Mouse (Mus musculus) lung, postnatal 0 days (tissue): ENCODE results near the gene Carnmt1. TPM values are rescaled to one million over a fixed set of nuclear protein-coding genes. Genes with fewer than 3 reads are reported as not detected.

Experiments used
- ATAC-seq: fragments of 200-750 bp; cut with Nextera tagmentation; 2 replicates; pipeline ENCODE4 v1.8.0; 2017; ENCODE audit warnings: moderate library complexity
- DNase-seq: peaks from one replicate; pipeline ENCODE4 v3.0.0-alpha.2; 2016; ENCODE audit warnings: low spot score
- H3K27ac ChIP-seq: fragments of 300-500 bp; sonication (generic); 2 replicates; pipeline ENCODE4 v1.5.1; 2014; ENCODE audit warnings: antibody characterized with exemption, mild to moderate bottlenecking, low read length, mixed read lengths
- H3K27me3 ChIP-seq: fragments of 300-500 bp; sonication (generic); replicated peaks from 2 replicates; pipeline ENCODE4 v1.6.1; 2014; ENCODE audit warnings: low read length, mixed read lengths; ENCODE audit not compliant: insufficient read depth
- H3K36me3 ChIP-seq: fragments of 300-500 bp; sonication (generic); 2 replicates; pipeline ENCODE4 v1.6.1; 2014; ENCODE audit warnings: low read length, mixed read lengths; ENCODE audit not compliant: insufficient read depth
- H3K4me1 ChIP-seq: fragments of 300-500 bp; sonication (generic); 2 replicates; pipeline ENCODE4 v1.6.1; 2014; ENCODE audit warnings: antibody characterized with exemption, low read depth, low read length, mixed read lengths; ENCODE audit not compliant: insufficient read depth
- H3K4me2 ChIP-seq: fragments of 300-500 bp; sonication (generic); replicated peaks from 2 replicates; pipeline ENCODE4 v1.6.1; 2014; ENCODE audit warnings: low read depth, mild to moderate bottlenecking, low read length, moderate library complexity, mixed read lengths
- H3K4me3 ChIP-seq: fragments of 300-500 bp; sonication (generic); 2 replicates; pipeline ENCODE4 v1.5.1; 2014; ENCODE audit warnings: low read depth, low read length
- H3K9ac ChIP-seq: fragments of 300-500 bp; sonication (generic); replicated peaks from 2 replicates; pipeline ENCODE4 v1.6.1; 2014; ENCODE audit warnings: low read depth, mild to moderate bottlenecking
- H3K9me3 ChIP-seq: fragments of 300-500 bp; sonication (generic); 2 replicates; pipeline ENCODE4 v1.6.1; 2016; ENCODE audit warnings: low read length, mixed read lengths
- CTCF ChIP-seq: IDR thresholded peaks from 2 replicates; pipeline ENCODE4 v1.5.1; 2016; ENCODE audit warnings: antibody characterized with exemption, mild to moderate bottlenecking
- EP300 ChIP-seq: IDR thresholded peaks from 2 replicates; pipeline ENCODE4 v1.6.1; 2016; ENCODE audit warnings: antibody characterized with exemption, mild to moderate bottlenecking, control low read depth
- WGBS: fragments of 180-500 bp; shearing (Covaris S2); extraction: QIAGEN DNeasy Blood & Tissue Kit; methylation state at CpG from one replicate; pipeline ENCODE4 v1.1.7; 2014; 5-methylcytosine and 5-hydroxymethylcytosine counted together
- polyA plus RNA-seq: library from polyadenylated mRNA; unstranded; fragments of >200 nt; fragmentation: Nextera tagmentation; extraction: Ambion mirVana; gene quantifications from 2 replicates; pipeline ENCODE4 v1.2.1, GENCODE M21; 2015

Gene Carnmt1
- polyA plus RNA-seq, 1 experiment from 2014 or later = 21.1 TPM

GRCm38 (mm10) chr19:18659349-18659748, 11.2 kb upstream of the Carnmt1 start:
- H3K4me3 ChIP-seq = no peak overlapping the region
- no peaks in the 10 kb centered on the region for H3K36me3 ChIP-seq
- H3K9ac ChIP-seq = no peak overlapping the region
- ATAC-seq = no peak
- H3K4me1 ChIP-seq = no peaks in the 10 kb centered on the region
- TF ChIP-seq CTCF = no peak
- TF ChIP-seq EP300 = no peak
- DNase-seq = no peak
- WGBS = 29% methylated on average over 1 of the region's 1 CpGs
- H3K27me3 ChIP-seq = no peaks in the 10 kb centered on the region
- no peak overlapping the region for H3K27ac ChIP-seq
- H3K4me2 ChIP-seq = no peak overlapping the region
- H3K9me3 ChIP-seq = no peaks in the 10 kb centered on the region

GRCm38 (mm10) chr19:18660466-18660865, 10.1 kb upstream of the Carnmt1 start:
- H3K27ac ChIP-seq = no peak overlapping the region
- 73% methylated on average over 3 of the region's 3 CpGs for WGBS

GRCm38 (mm10) chr19:18661683-18662082, 8.9 kb upstream of the Carnmt1 start:
- no peak for TF ChIP-seq EP300
- TF ChIP-seq CTCF = no peak
- H3K9ac ChIP-seq = no peak overlapping the region
- no peak overlapping the region for H3K4me3 ChIP-seq
- ATAC-seq (no peak), DNase-seq (no peak)
- 21% methylated on average over 1 of the region's 1 CpGs for WGBS
- H3K27me3 ChIP-seq = no peaks in the 10 kb centered on the region
- H3K4me1 ChIP-seq = no peaks in the 10 kb centered on the region
- H3K4me2 ChIP-seq = no peak overlapping the region
- no peaks in the 10 kb centered on the region for H3K36me3 ChIP-seq
- no peaks in the 10 kb centered on the region for H3K9me3 ChIP-seq
- H3K27ac ChIP-seq = no peak overlapping the region

More at GRCm38 (mm10) chr19:18660466-18660865, 10.1 kb upstream of the Carnmt1 start:
- Histone ChIP-seq H3K4me3 (no peak overlapping the region), H3K9me3 (no peaks in the 10 kb centered on the region), H3K4me1 (no peaks in the 10 kb centered on the region), H3K27me3 (no peaks in the 10 kb centered on the region), H3K9ac (no peak overlapping the region), H3K4me2 (no peak overlapping the region), H3K36me3 (no peaks in the 10 kb centered on the region)
- no peak for DNase-seq
- ATAC-seq = no peak
- no peak for TF ChIP-seq EP300
- TF ChIP-seq CTCF = no peak

GRCm38 (mm10) chr19:18663904-18664303, 6.7 kb upstream of the Carnmt1 start:
- 65% methylated on average over 2 of the region's 2 CpGs for WGBS

GRCm38 (mm10) chr19:18666966-18667365, 3.6 kb upstream of the Carnmt1 start:
- Histone ChIP-seq H3K27ac (no peak overlapping the region), H3K4me3 (no peak overlapping the region), H3K9me3 (no peaks in the 10 kb centered on the region), H3K4me2 (no peak overlapping the region), H3K36me3 (no peaks in the 10 kb centered on the region), H3K9ac (no peak overlapping the region), H3K4me1 (peaks cover 2% of the 10 kb centered on the region; the same call in 1 of the 2 replicates), H3K27me3 (no peaks in the 10 kb centered on the region)
- TF ChIP-seq EP300 (no peak), CTCF (no peak)
- no peak for DNase-seq
- ATAC-seq = no peak
- 87% methylated on average over 7 of the region's 7 CpGs for WGBS

More at GRCm38 (mm10) chr19:18663904-18664303, 6.7 kb upstream of the Carnmt1 start:
- Histone ChIP-seq H3K4me2 (no peak overlapping the region), H3K4me1 (no peaks in the 10 kb centered on the region), H3K36me3 (no peaks in the 10 kb centered on the region), H3K4me3 (no peak overlapping the region), H3K27me3 (no peaks in the 10 kb centered on the region), H3K9ac (no peak overlapping the region), H3K27ac (no peak overlapping the region), H3K9me3 (no peaks in the 10 kb centered on the region)
- no peak for TF ChIP-seq EP300
- TF ChIP-seq CTCF = no peak; the same call in 1 of the 2 replicates
- no peak for DNase-seq
- ATAC-seq = no peak

- ATAC-seq = no peak
- no peaks in the 10 kb centered on the region for H3K27me3 ChIP-seq
- no peak overlapping the region for H3K27ac ChIP-seq
- H3K36me3 ChIP-seq = no peaks in the 10 kb centered on the region
- WGBS = 95% methylated on average over 7 of the region's 7 CpGs
- H3K9ac ChIP-seq = no peak overlapping the region
- no peak overlapping the region for H3K4me3 ChIP-seq
- no peaks in the 10 kb centered on the region for H3K9me3 ChIP-seq
- peaks cover 12% of the 10 kb centered on the region; the same call in 1 of the 2 replicates for H3K4me1 ChIP-seq
- H3K4me2 ChIP-seq = no peak overlapping the region
- TF ChIP-seq EP300 (no peak), CTCF (no peak)
- no peak for DNase-seq
These were observed 1.0 kb upstream of the Carnmt1 start for GRCm38 (mm10) chr19:18669551-18669950.
